Mouse (Mus musculus) CD8-positive naive resting alpha-beta T cell, adult 2 months (primary cell): ENCODE data around the gene Hps4.

ENCODE experiments used
- DNase-seq, 2 experiments: peaks; one replicate each; pipeline ENCODE4 v3.0.0; 2022; ENCODE audit warnings: low read depth in 2 of 2, low spot score in 2 of 2

The Hps4 gene

GRCm38 (mm10) chr5:112366879-112367278 is 24.0 kb downstream of the Hps4 start:
- no peak for DNase-seq

GRCm38 (mm10) chr5:112367338-112367737 is 24.5 kb downstream of the Hps4 start:
- DNase-seq: no peak

GRCm38 (mm10) chr5:112367929-112368328 is 25.0 kb downstream of the Hps4 start:
- DNase-seq: no peak

- DNase-seq: no peak
Observed at GRCm38 (mm10) chr5:112368666-112369065, 25.8 kb downstream of the Hps4 start.

- no peak for DNase-seq
Observed at GRCm38 (mm10) chr5:112369326-112369725, 26.4 kb downstream of the Hps4 start.

GRCm38 (mm10) chr5:112370236-112370813 is 27.4 kb downstream of the Hps4 start:
- DNase-seq: no peak

- DNase-seq: no peak
Observed at GRCm38 (mm10) chr5:112371933-112372332, 29.1 kb downstream of the Hps4 start.

- DNase-seq: no peak
Observed at GRCm38 (mm10) chr5:112376111-112376510, 33.2 kb downstream of the Hps4 start.

- no peak for DNase-seq
Observed at GRCm38 (mm10) chr5:112377380-112377779, 34.5 kb downstream of the Hps4 start.

- DNase-seq: no peak
Observed at GRCm38 (mm10) chr5:112378716-112379115, 35.8 kb downstream of the Hps4 start.

- DNase-seq: no peak
Observed at GRCm38 (mm10) chr5:112381154-112381553, 38.3 kb downstream of the Hps4 start.

GRCm38 (mm10) chr5:112382042-112382441 is 39.2 kb downstream of the Hps4 start:
- no peak for DNase-seq

- DNase-seq: no peak
Observed at GRCm38 (mm10) chr5:112382641-112383330, 39.9 kb downstream of the Hps4 start.

GRCm38 (mm10) chr5:112384805-112385472 is 42.1 kb downstream of the Hps4 start:
- peak in 1 of 2 experiments; percentile 11 for DNase-seq

GRCm38 (mm10) chr5:112385973-112386372 is 43.1 kb downstream of the Hps4 start:
- DNase-seq: no peak

- DNase-seq: no peak
Observed at GRCm38 (mm10) chr5:112389352-112389751, 46.5 kb downstream of the Hps4 start.

GRCm38 (mm10) chr5:112391002-112391401 is 48.1 kb downstream of the Hps4 start:
- no peak for DNase-seq

GRCm38 (mm10) chr5:112391676-112392323 is 48.9 kb downstream of the Hps4 start:
- DNase-seq: no peak

- no peak for DNase-seq
Observed at GRCm38 (mm10) chr5:112393741-112394414, 51.0 kb downstream of the Hps4 start.

- no peak for DNase-seq
Observed at GRCm38 (mm10) chr5:112394415-112394763, 51.5 kb downstream of the Hps4 start.

- DNase-seq: no peak
Observed at GRCm38 (mm10) chr5:112394779-112395443, 52.0 kb downstream of the Hps4 start, which contains the start of gene Asphd2. Gene Asphd2, minus strand, starts transcription at chr5:112394866.
